Mouse (Mus musculus) left cerebral cortex, adult 18-20 months (tissue): ENCODE data around the gene Lin37. TPM values are rescaled to one million over a fixed set of nuclear protein-coding genes. Genes with fewer than 3 reads are reported as not detected.

Experiments used
- DNase-seq, 2 experiments: peaks; one replicate each; pipeline ENCODE4 v3.0.0; 2021 to 2022; ENCODE audit warnings: low spot score in 2 of 2, mixed read lengths in 1 of 2
- total RNA-seq, 2 experiments: library from RNA; stranded (reverse); gene quantifications; 2 replicates each; pipeline ENCODE4 v1.2.3; 2021

The Lin37 gene
- total RNA-seq, 2 experiments from 2014 or later: 56.8 to 60.4 TPM

GRCm38 (mm10) chr7:30553810-30554584 lies 5.6 kb downstream of the Lin37 start:
- no peak for DNase-seq

- DNase-seq: peak in 1 of 2 experiments; percentile 45
These were observed 6.5 kb downstream of the Lin37 start for GRCm38 (mm10) chr7:30553021-30553589.

GRCm38 (mm10) chr7:30552102-30553020 lies 7.3 kb downstream of the Lin37 start, which contains the start of the genes Hspb6 and Proser3:
Gene Hspb6, plus strand, starts transcription at chr7:30552178.
Gene Proser3, minus strand, starts transcription at chr7:30552299.
- DNase-seq: peak; percentile 92 to 97

- DNase-seq: no peak
These were observed 8.1 kb downstream of the Lin37 start for GRCm38 (mm10) chr7:30551445-30552101.

GRCm38 (mm10) chr7:30550603-30551002 lies 9.0 kb downstream of the Lin37 start:
- no peak for DNase-seq

- no peak for DNase-seq
These were observed 9.8 kb downstream of the Lin37 start for GRCm38 (mm10) chr7:30549880-30550279.

GRCm38 (mm10) chr7:30544327-30544726 lies 15.3 kb downstream of the Lin37 start:
- DNase-seq: no peak

- no peak for DNase-seq
These were observed 19.1 kb downstream of the Lin37 start for GRCm38 (mm10) chr7:30540572-30540971.

GRCm38 (mm10) chr7:30534633-30535577 lies 24.7 kb downstream of the Lin37 start, which contains the start of gene Arhgap33:
Gene Arhgap33, minus strand, starts transcription at chr7:30535060.
- DNase-seq: peak; percentile 95 to 96

GRCm38 (mm10) chr7:30533941-30534632 lies 25.6 kb downstream of the Lin37 start:
- DNase-seq: peak in 1 of 2 experiments; percentile 58

GRCm38 (mm10) chr7:30532931-30533330 lies 26.7 kb downstream of the Lin37 start:
- DNase-seq: no peak

- peak; percentile 60 to 74 for DNase-seq
These were observed 28.3 kb downstream of the Lin37 start for GRCm38 (mm10) chr7:30531291-30531815.

- DNase-seq: no peak
These were observed 32.7 kb downstream of the Lin37 start for GRCm38 (mm10) chr7:30526981-30527380.

GRCm38 (mm10) chr7:30526399-30526798 lies 33.2 kb downstream of the Lin37 start:
- no peak for DNase-seq

GRCm38 (mm10) chr7:30525954-30526353 lies 33.7 kb downstream of the Lin37 start:
- no peak for DNase-seq

- no peak for DNase-seq
These were observed 35.2 kb downstream of the Lin37 start for GRCm38 (mm10) chr7:30524487-30524886.

GRCm38 (mm10) chr7:30522871-30523270 lies 36.8 kb downstream of the Lin37 start:
- no peak for DNase-seq

GRCm38 (mm10) chr7:30520856-30521255 lies 38.8 kb downstream of the Lin37 start:
- no peak for DNase-seq

- no peak for DNase-seq
These were observed 39.2 kb downstream of the Lin37 start for GRCm38 (mm10) chr7:30520396-30520795.
